Mouse (Mus musculus) limb, embryonic 15.5 days (tissue): ENCODE data around the gene Itpk1. TPM values are rescaled to one million over a fixed set of nuclear protein-coding genes. Genes with fewer than 3 reads are reported as not detected.

Source experiments
- ATAC-seq: fragments of 200-750 bp; cut with Nextera tagmentation; 2 replicates; pipeline ENCODE4 v1.8.0; 2017; ENCODE audit warnings: low read depth, moderate TSS enrichment; ENCODE audit not compliant: insufficient number of reproducible peaks, low FRiP score, low TSS enrichment
- H3K27ac ChIP-seq: fragments of 300-500 bp; sonication (generic); 2 replicates; pipeline ENCODE4 v1.5.1; 2015; ENCODE audit warnings: moderate library complexity, mild to moderate bottlenecking, inconsistent platforms
- H3K27me3 ChIP-seq: fragments of 300-500 bp; sonication (generic); 2 replicates; pipeline ENCODE4 v1.6.1; 2015; ENCODE audit warnings: inconsistent platforms
- H3K36me3 ChIP-seq: fragments of 300-500 bp; sonication (generic); 2 replicates; pipeline ENCODE4 v1.6.1; 2015; ENCODE audit warnings: inconsistent platforms
- H3K4me1 ChIP-seq: fragments of 300-500 bp; sonication (generic); 2 replicates; pipeline ENCODE4 v1.6.1; 2015; ENCODE audit warnings: inconsistent platforms
- H3K4me2 ChIP-seq: fragments of 300-500 bp; sonication (generic); 2 replicates; pipeline ENCODE4 v1.6.1; 2015; ENCODE audit warnings: mild to moderate bottlenecking, inconsistent platforms
- H3K4me3 ChIP-seq: fragments of 300-500 bp; sonication (generic); 2 replicates; pipeline ENCODE4 v1.5.1; 2015; ENCODE audit warnings: mild to moderate bottlenecking, inconsistent platforms
- H3K9ac ChIP-seq: fragments of 300-500 bp; sonication (generic); 2 replicates; pipeline ENCODE4 v1.6.1; 2015; ENCODE audit warnings: inconsistent platforms
- H3K9me3 ChIP-seq: fragments of 300-500 bp; sonication (generic); 2 replicates; pipeline ENCODE4 v1.6.1; 2016; ENCODE audit warnings: inconsistent platforms
- whole genome bisulfite sequencing: fragments of 180-500 bp; shearing (Covaris S2); methylation state at CpG from one replicate; pipeline ENCODE4 v1.1.7; 2015; 5-methylcytosine and 5-hydroxymethylcytosine counted together
- polyA plus RNA-seq: library from polyadenylated mRNA; unstranded; fragments of >200 nt; fragmentation: Nextera tagmentation; extraction: Ambion mirVana; gene quantifications from 2 replicates; pipeline ENCODE4 v1.2.1, GENCODE M21; 2015

Itpk1 gene
- polyA plus RNA-seq, 1 experiment from 2014 or later = 10.9 TPM

- Histone ChIP-seq H3K36me3 (peaks cover 26% of the 10 kb centered on the region), H3K27ac (no peak overlapping the region), H3K9ac (no peak overlapping the region), H3K4me1 (0 out of 2 replicates have a peak, but pooled peaks cover 6% of the 10 kb centered on the region), H3K4me3 (no peak overlapping the region), H3K27me3 (no peaks in the 10 kb centered on the region), H3K4me2 (no peak overlapping the region), H3K9me3 (no peaks in the 10 kb centered on the region)
- WGBS = 70% methylated on average over 10 of the region's 10 CpGs
- ATAC-seq = no peak
Observed at GRCm38 (mm10) chr12:102576659-102577398, 127.9 kb downstream of the Itpk1 start.

DNA sequence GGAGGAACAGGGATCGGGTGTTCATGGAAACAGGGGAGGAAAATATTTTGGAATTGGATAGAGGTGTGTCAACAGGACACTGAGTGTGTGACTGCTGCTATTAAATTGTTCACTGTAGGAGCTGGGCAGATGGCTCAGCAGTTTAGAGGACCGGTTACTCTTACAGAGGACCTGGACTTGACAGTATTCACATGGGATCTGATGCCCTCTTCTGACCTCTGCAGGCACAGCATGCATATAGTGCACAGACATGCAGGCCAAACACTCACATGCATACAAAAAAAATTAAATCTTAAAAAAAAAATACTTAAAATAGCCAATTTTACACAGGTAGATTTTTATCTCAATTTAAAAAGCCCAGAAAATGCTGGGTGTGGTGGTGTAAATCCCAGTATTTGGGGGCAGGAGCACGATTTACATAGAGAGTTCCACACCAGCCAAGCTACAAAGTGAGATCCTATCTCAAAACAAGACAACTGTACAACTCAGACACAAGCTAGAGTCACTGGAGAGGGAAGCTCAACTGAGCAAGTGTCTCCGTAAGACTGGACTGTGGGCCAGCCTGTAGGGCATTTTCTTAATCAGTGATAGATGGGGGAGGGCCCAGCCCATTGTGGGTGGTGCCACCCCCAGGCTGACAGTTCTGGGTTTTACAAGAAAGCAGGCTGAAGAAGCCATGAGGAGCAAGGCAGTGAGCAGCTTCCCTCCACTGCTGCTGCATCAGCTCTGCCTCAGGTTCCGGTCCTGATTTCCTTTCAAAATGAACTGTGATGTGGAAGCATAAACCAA is 129.0 kb downstream of the Itpk1 start:
- peaks cover 25% of the 10 kb centered on the region for H3K36me3 ChIP-seq
- H3K4me2 ChIP-seq = no peak overlapping the region
- H3K4me1 ChIP-seq = 0 out of 2 replicates have a peak, but pooled peaks cover 6% of the 10 kb centered on the region
- no peak overlapping the region for H3K27ac ChIP-seq
- H3K4me3 ChIP-seq = no peak overlapping the region
- H3K9me3 ChIP-seq = no peaks in the 10 kb centered on the region
- H3K9ac ChIP-seq = no peak overlapping the region
- WGBS = 78% methylated on average over 5 of the region's 5 CpGs
- H3K27me3 ChIP-seq = no peaks in the 10 kb centered on the region
- no peak for ATAC-seq

DNA sequence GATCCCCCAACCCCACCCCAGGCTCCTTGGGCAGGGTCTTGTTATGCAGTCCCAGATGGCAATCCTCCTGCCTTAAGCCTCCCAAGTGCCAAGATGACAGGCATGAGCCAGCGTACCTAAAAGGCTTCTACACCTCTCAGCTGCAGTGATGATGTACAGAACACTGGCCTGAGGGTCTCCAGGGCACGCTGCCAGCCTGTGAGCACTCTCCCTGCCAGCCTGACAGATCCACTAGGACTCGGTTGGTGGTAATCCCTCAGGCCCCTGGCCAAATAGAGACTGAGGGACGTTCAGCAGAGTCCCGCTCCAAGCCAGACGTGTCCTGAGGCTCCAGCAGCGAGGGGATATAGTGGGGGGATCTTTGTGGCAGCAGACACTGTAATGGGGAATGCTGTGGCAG is 131.7 kb downstream of the Itpk1 start:
- no peak overlapping the region for H3K27ac ChIP-seq
- no peak overlapping the region for H3K9ac ChIP-seq
- no peaks in the 10 kb centered on the region for H3K4me1 ChIP-seq
- 69% methylated on average over 7 of the region's 7 CpGs for WGBS
- peaks cover 20% of the 10 kb centered on the region for H3K36me3 ChIP-seq
- H3K9me3 ChIP-seq = no peaks in the 10 kb centered on the region
- H3K4me2 ChIP-seq = no peak overlapping the region
- H3K4me3 ChIP-seq = no peak overlapping the region
- no peaks in the 10 kb centered on the region for H3K27me3 ChIP-seq
- ATAC-seq = no peak

DNA sequence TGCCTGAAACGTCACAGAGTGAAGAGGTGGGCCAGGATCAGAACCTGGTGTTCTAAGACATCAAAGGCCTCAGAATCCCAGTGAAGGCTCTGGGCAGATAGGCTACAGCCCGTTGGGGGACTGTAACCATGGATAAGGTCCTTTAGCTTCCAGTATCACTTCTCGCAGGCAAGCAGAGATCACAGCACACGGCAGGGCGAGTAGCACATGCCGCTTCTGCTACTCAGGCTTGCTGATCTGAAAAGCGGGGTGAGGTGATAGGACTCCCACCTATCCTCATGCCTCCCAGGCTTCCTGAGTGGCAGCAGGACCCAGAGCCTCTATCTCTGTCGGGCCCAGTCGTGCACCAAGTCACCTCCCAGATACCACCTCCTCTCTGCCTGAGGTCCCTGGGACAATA is 133.1 kb downstream of the Itpk1 start:
- no peak overlapping the region for H3K27ac ChIP-seq
- no peak overlapping the region for H3K4me3 ChIP-seq
- H3K4me1 ChIP-seq = no peaks in the 10 kb centered on the region
- 86% methylated on average over 9 of the region's 9 CpGs for WGBS
- no peak for ATAC-seq
- no peak overlapping the region for H3K9ac ChIP-seq
- no peaks in the 10 kb centered on the region for H3K27me3 ChIP-seq
- peaks cover 9% of the 10 kb centered on the region for H3K36me3 ChIP-seq
- no peaks in the 10 kb centered on the region for H3K9me3 ChIP-seq
- H3K4me2 ChIP-seq = no peak overlapping the region

DNA sequence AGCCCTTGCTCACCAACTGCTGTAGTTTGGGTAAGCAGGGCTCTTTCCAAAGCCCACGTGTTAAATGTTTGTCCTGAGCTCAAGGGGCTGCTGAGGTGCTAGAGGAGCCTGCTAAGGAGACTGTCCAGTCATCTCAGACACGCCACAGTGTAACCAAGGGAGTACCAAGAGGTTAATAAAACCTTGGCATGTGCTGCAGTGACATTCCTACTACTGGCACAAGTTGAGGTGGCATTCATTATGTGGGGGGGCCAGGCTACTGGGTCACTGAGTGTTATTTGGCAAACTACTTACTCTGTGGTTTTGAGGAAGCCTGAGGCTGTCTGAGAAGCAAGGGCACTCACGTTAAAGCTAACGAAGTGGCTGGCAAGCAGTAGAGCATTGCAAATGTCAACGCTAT is 134.0 kb downstream of the Itpk1 start:
- H3K4me1 ChIP-seq = no peaks in the 10 kb centered on the region
- no peaks in the 10 kb centered on the region for H3K27me3 ChIP-seq
- H3K36me3 ChIP-seq = peaks cover 9% of the 10 kb centered on the region; the same call in 1 of the 2 replicates
- H3K9ac ChIP-seq = no peak overlapping the region
- no peak overlapping the region for H3K4me3 ChIP-seq
- no peaks in the 10 kb centered on the region for H3K9me3 ChIP-seq
- 54% methylated on average over 5 of the region's 5 CpGs for WGBS
- ATAC-seq = no peak
- H3K4me2 ChIP-seq = no peak overlapping the region
- H3K27ac ChIP-seq = no peak overlapping the region

- Histone ChIP-seq H3K27ac (no peak overlapping the region), H3K4me2 (no peak overlapping the region), H3K4me1 (no peaks in the 10 kb centered on the region), H3K9ac (no peak overlapping the region), H3K4me3 (no peak overlapping the region), H3K9me3 (no peaks in the 10 kb centered on the region), H3K36me3 (peaks cover 9% of the 10 kb centered on the region; the same call in 1 of the 2 replicates), H3K27me3 (no peaks in the 10 kb centered on the region)
- ATAC-seq = no peak
- WGBS = 86% methylated on average over 13 of the region's 13 CpGs
Observed at GRCm38 (mm10) chr12:102570111-102570510, 134.6 kb downstream of the Itpk1 start.

DNA sequence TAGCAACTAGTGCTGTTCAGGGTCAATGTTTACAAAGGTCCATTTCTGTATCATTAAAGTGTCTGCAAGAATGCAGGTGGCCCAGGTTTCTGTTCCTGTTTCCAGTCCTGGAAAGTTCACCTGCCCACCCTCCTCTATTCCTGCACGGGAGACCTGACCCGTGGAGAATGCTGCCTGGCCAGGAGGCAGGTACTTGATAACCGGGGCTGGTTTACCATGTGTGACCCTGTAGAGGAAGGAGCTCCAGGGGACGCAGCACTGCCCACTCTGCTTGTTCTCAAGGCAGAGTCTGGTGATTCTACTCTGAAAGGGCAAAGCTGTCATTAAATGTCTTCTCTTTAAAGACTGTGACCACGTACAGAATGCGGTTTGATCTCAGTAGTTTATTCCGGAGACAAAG is 136.5 kb downstream of the Itpk1 start:
- H3K4me3 ChIP-seq = no peak overlapping the region
- H3K36me3 ChIP-seq = peaks cover 7% of the 10 kb centered on the region; the same call in 1 of the 2 replicates
- no peaks in the 10 kb centered on the region for H3K27me3 ChIP-seq
- H3K4me2 ChIP-seq = no peak overlapping the region
- no peak overlapping the region for H3K9ac ChIP-seq
- ATAC-seq = no peak
- no peaks in the 10 kb centered on the region for H3K9me3 ChIP-seq
- H3K27ac ChIP-seq = no peak overlapping the region
- WGBS = 74% methylated on average over 7 of the region's 7 CpGs
- no peaks in the 10 kb centered on the region for H3K4me1 ChIP-seq

- H3K27me3 ChIP-seq = no peaks in the 10 kb centered on the region
- H3K4me1 ChIP-seq = no peaks in the 10 kb centered on the region
- WGBS = 71% methylated on average over 2 of the region's 2 CpGs
- no peak overlapping the region for H3K4me2 ChIP-seq
- peaks cover 2% of the 10 kb centered on the region; the same call in 1 of the 2 replicates for H3K36me3 ChIP-seq
- H3K9me3 ChIP-seq = no peaks in the 10 kb centered on the region
- ATAC-seq = no peak
- H3K9ac ChIP-seq = no peak overlapping the region
- no peak overlapping the region for H3K27ac ChIP-seq
- no peak overlapping the region for H3K4me3 ChIP-seq
Observed at GRCm38 (mm10) chr12:102566951-102567350, 137.8 kb downstream of the Itpk1 start.

DNA sequence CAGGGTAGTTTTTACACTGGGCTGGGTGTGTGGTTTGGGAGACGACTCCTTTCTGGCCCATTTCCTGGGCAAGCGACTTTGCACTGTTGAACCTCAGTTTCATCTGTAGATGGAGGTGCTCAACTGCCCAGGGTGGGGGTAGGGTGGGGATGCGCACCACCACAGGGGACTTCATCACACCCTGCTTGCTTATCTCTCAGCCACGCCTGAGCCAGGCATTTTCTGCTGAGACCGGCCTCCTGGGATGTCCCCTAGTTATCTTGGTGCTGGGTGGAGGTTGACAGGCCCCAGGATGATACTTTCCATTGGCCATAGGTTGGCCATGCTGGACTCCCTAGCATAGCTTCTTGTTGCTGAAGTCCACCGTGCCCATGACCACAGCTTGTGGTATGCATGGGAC is 139.6 kb downstream of the Itpk1 start:
- 79% methylated on average over 6 of the region's 6 CpGs for WGBS
- no peak for ATAC-seq

GRCm38 (mm10) chr12:102557372-102557771 is 147.4 kb downstream of the Itpk1 start:
- Histone ChIP-seq H3K9ac (no peak overlapping the region), H3K9me3 (no peaks in the 10 kb centered on the region), H3K27me3 (peaks cover 36% of the 10 kb centered on the region), H3K27ac (no peak overlapping the region), H3K4me1 (peaks cover 9% of the 10 kb centered on the region), H3K36me3 (no peaks in the 10 kb centered on the region), H3K4me3 (no peak overlapping the region), H3K4me2 (no peak overlapping the region)
- no peak for ATAC-seq
- 82% methylated on average over 5 of the region's 5 CpGs for WGBS

More for the DNA sequence above, 139.6 kb downstream of the Itpk1 start:
- no peak overlapping the region for H3K4me2 ChIP-seq
- H3K36me3 ChIP-seq = 0 out of 2 replicates have a peak, but pooled peaks cover 2% of the 10 kb centered on the region
- no peak overlapping the region for H3K9ac ChIP-seq
- H3K4me1 ChIP-seq = no peaks in the 10 kb centered on the region
- no peaks in the 10 kb centered on the region for H3K9me3 ChIP-seq
- H3K27me3 ChIP-seq = no peaks in the 10 kb centered on the region
- no peak overlapping the region for H3K27ac ChIP-seq
- H3K4me3 ChIP-seq = no peak overlapping the region

DNA sequence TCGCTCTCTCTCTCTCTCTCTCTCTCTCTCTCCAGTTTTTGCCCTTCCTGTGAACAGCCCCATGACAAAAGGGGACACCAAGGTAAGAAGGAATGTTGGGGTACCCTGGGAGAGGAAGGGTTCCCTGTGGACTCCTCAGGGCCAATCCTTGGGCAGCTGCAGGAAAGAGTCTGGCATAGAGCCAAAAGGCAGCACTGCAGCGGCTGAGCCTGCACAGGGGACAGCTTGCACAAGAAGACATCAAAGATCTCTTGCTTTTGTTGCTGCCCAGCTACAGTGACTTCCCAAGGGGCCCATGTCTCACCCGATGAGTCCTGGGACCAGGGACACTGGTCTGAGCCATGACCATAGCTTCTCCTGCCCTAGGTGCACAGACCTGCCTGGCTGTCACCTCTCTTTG is 148.9 kb downstream of the Itpk1 start:
- no peak overlapping the region for H3K27ac ChIP-seq
- H3K4me3 ChIP-seq = no peak overlapping the region
- no peaks in the 10 kb centered on the region for H3K36me3 ChIP-seq
- ATAC-seq = no peak
- peaks cover 48% of the 10 kb centered on the region for H3K27me3 ChIP-seq
- WGBS = 73% methylated on average over 3 of the region's 3 CpGs
- H3K4me1 ChIP-seq = peaks cover 9% of the 10 kb centered on the region
- H3K9me3 ChIP-seq = no peaks in the 10 kb centered on the region
- no peak overlapping the region for H3K4me2 ChIP-seq
- H3K9ac ChIP-seq = no peak overlapping the region
